Mouse (Mus musculus) large intestine, adult 2 months (tissue): ENCODE measurements around the gene Myh4. TPM values are rescaled to one million over a fixed set of nuclear protein-coding genes. Genes with fewer than 3 reads are reported as not detected.

Experiments used
- polyA plus RNA-seq: library from polyadenylated mRNA; depleted of rRNA; stranded (reverse); fragments of >200 nt; gene quantifications from 2 replicates; pipeline ENCODE4 v1.2.3, GENCODE M21; 2012; rRNA removed

The Myh4 gene
- polyA plus RNA-seq, 1 experiment: 0.26 TPM

Other genes with a start within 250 kb of the Myh4 start
- gene Tmem220, start 212.9 kb upstream of the Myh4 start, polyA plus RNA-seq: 5.3 and 7.6 TPM in 2 replicates
- 21.1 and 32.6 TPM in 2 replicates for gene Adprm, start 185.4 kb upstream of the Myh4 start, polyA plus RNA-seq
- 13.1 and 13.4 TPM in 2 replicates for gene Sco1, start 185.4 kb upstream of the Myh4 start, polyA plus RNA-seq
- gene Myh3, start 159.7 kb upstream of the Myh4 start, polyA plus RNA-seq: 0.01 and 0.07 TPM in 2 replicates
- gene Myh2, start 67.0 kb upstream of the Myh4 start, polyA plus RNA-seq: 0.04 TPM in 1 of 2 replicates, not detected in the other
- 0.02 TPM in 1 of 2 replicates, not detected in the other for gene Myh1, start 38.0 kb upstream of the Myh4 start, polyA plus RNA-seq
- not detected in 2 replicates for gene Myh8, start 39.1 kb downstream of the Myh4 start, polyA plus RNA-seq
- gene Myh13, start 83.6 kb downstream of the Myh4 start, polyA plus RNA-seq: not detected in 2 replicates
- 3.4 and 5.7 TPM in 2 replicates for gene Gas7, start 217.4 kb downstream of the Myh4 start, polyA plus RNA-seq